Mouse (Mus musculus) lung, adult 2 months (tissue): ENCODE results near the gene Bsph2. TPM values are rescaled to one million over a fixed set of nuclear protein-coding genes. Genes with fewer than 3 reads are reported as not detected.

ENCODE experiments used
- DNase-seq: peaks from one replicate; pipeline ENCODE4 v3.0.0; 2022
- H3K4me1 ChIP-seq: fragments of 200-500 bp; 2 replicates; pipeline ENCODE4 v1.6.1; 2011; ENCODE audit warnings: low read length; ENCODE audit not compliant: control insufficient read depth, insufficient read depth
- H3K4me3 ChIP-seq: fragments of 200-500 bp; replicated peaks from 2 replicates; pipeline ENCODE3; 2011; ENCODE audit warnings: low read depth, mild to moderate bottlenecking, control low read depth, low read length; ENCODE audit errors: extremely low read depth
- CTCF ChIP-seq: fragments of 200-500 bp; IDR thresholded peaks from 2 replicates; pipeline ENCODE4 v1.5.1; 2011; ENCODE audit warnings: mild to moderate bottlenecking, low read length, control low read depth; ENCODE audit not compliant: insufficient read depth
- POLR2A ChIP-seq: fragments of 200-500 bp; IDR thresholded peaks from 2 replicates; pipeline ENCODE4 v1.6.1; 2011; ENCODE audit warnings: low read depth, mild to moderate bottlenecking, control low read depth, low read length, borderline replicate concordance; ENCODE audit errors: extremely low read depth
- WGBS: fragments of 180-500 bp; shearing (Covaris S2); methylation state at CpG from one replicate; pipeline ENCODE4 v1.1.7; 2018; 5-methylcytosine and 5-hydroxymethylcytosine counted together
- polyA plus RNA-seq: library from polyadenylated mRNA; depleted of rRNA; stranded (reverse); fragments of >200 nt; gene quantifications from 2 replicates; pipeline ENCODE4 v1.2.3, GENCODE M21; 2012; rRNA removed

Bsph2 gene
- polyA plus RNA-seq: not detected in 2 replicates

DNA sequence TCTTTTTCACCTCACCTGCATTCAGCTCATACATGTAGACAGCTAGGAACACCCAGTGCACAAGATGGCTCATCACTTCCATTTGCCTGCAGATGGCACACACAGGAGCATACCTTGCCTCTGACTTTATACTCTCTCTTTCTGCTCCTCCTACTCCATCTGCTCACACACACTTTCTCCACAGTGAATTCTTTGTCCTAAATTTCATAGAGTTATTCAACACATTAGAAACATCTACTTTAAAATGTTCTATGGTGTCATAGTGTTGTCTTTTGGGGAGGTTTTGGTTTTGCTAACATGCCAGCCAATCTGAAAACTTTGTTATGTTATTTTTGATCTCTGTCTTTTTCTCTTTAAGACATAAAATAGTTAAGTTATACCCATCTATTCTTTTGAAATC lies at the start of gene Bsph2:
Gene Bsph2 (minus strand): TSS at position 101 of the 400 bp plus-strand sequence.
- no peak for TF ChIP-seq POLR2A
- Histone ChIP-seq H3K4me1 (no peaks in the 10 kb centered on the region), H3K4me3 (no peak within 1 kb of the TSS)
- DNase-seq: no peak

DNA sequence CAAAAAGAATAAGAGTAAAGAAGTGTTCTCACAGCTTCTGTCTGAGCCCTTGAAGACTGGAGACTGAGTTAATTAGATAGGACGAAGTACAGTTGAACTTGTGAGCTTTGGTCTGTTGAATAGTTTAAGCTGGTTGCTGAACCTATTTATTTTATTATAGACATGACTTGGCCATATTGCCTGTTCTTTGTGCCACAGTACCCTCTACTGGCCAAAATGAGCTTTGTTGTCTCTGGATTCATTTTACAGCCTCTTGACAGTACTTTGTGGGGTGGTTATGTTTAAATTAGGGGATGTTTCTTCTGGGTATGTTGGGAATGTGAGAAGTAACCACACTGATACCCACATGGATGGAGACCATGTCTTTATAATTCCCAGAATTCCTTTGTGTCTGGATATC lies 59.3 kb downstream of the Bsph2 start:
- no peaks in the 10 kb centered on the region for H3K4me1 ChIP-seq
- 48% methylated on average over 1 of the region's 1 CpGs for WGBS
- no peak for DNase-seq
- H3K4me3 ChIP-seq: no peak overlapping the region
- TF ChIP-seq CTCF (no peak), POLR2A (no peak)

Other genes starting within 250 kb of the Bsph2 start
- 0.05 and 0.12 TPM in 2 replicates for gene Pla2g4c, start 246.4 kb downstream of the Bsph2 start, polyA plus RNA-seq
- gene Cabp5, start 172.9 kb downstream of the Bsph2 start, polyA plus RNA-seq: not detected in 2 replicates
- not detected in 2 replicates for gene Bsph1, start 120.2 kb downstream of the Bsph2 start, polyA plus RNA-seq
- not detected in 2 replicates for gene Sult2a5, start 52.9 kb upstream of the Bsph2 start, polyA plus RNA-seq
- gene Sult2a2, start 162.4 kb upstream of the Bsph2 start, polyA plus RNA-seq: not detected in 2 replicates